Mouse (Mus musculus): ENCODE measurements around the gene Gm14496.

GRCm38 (mm10) chr2:181990829-181991228, at the start of gene Gm14496:
- TF ChIP-seq CTCF (IDR thresholded peaks at IDR 0.05; ENCODE audit: low read depth), result no peak
- TF ChIP-seq EP300 (IDR thresholded peaks at IDR 0.05; ENCODE audit: low read depth), result no peak
